Mouse (Mus musculus) gastrocnemius, adult 2 months (tissue): Measurements from ENCODE around the gene Chrd. TPM values are rescaled to one million over a fixed set of nuclear protein-coding genes. Genes with fewer than 3 reads are reported as not detected.
A peak's percentile ranks its signal among the peaks of the same experiment; 100 is the strongest.

Source experiments
- DNase-seq: peaks from one replicate; pipeline ENCODE4 v3.0.0; 2022
- H3K27ac ChIP-seq: fragments of 200-600 bp; 2 replicates; pipeline ENCODE4 v1.8.1; 2022; ENCODE audit warnings: mild to moderate bottlenecking
- H3K4me3 ChIP-seq: fragments of 200-600 bp; 2 replicates; pipeline ENCODE4 v1.8.1; 2022; ENCODE audit warnings: mild to moderate bottlenecking, moderate library complexity
- CTCF ChIP-seq: fragments of 200-600 bp; IDR thresholded peaks from 2 replicates; pipeline ENCODE4 v1.8.1; 2022; ENCODE audit warnings: antibody characterized with exemption, mild to moderate bottlenecking, moderate library complexity
- intact Hi-C: fragments of 180-260 bp; cut with DNase I; formaldehyde crosslinking; loops from one replicate; pipeline ENCODE4 v1.15.1; 2025
- total RNA-seq, 2 experiments: library from RNA; stranded (reverse); gene quantifications; 2 replicates each; pipeline ENCODE4 v1.2.3; 2021

The Chrd gene
- total RNA-seq, 2 experiments from 2014 or later: 2.9 to 3.6 TPM

- no peak overlapping the region for H3K4me3 ChIP-seq
- TF ChIP-seq CTCF: peak; percentile 63
- intact Hi-C loops: no loop called here
- peak; percentile 65 for DNase-seq
- H3K27ac ChIP-seq: no peak overlapping the region
Measured at GRCm38 (mm10) chr16:20702522-20702893, 30.4 kb upstream of the Chrd start.

GRCm38 (mm10) chr16:20703071-20703470, 29.9 kb upstream of the Chrd start:
- Histone ChIP-seq H3K27ac (no peak overlapping the region), H3K4me3 (no peak overlapping the region)
- TF ChIP-seq CTCF: no peak
- no peak for DNase-seq
- intact Hi-C loops: no loop called here

DNA sequence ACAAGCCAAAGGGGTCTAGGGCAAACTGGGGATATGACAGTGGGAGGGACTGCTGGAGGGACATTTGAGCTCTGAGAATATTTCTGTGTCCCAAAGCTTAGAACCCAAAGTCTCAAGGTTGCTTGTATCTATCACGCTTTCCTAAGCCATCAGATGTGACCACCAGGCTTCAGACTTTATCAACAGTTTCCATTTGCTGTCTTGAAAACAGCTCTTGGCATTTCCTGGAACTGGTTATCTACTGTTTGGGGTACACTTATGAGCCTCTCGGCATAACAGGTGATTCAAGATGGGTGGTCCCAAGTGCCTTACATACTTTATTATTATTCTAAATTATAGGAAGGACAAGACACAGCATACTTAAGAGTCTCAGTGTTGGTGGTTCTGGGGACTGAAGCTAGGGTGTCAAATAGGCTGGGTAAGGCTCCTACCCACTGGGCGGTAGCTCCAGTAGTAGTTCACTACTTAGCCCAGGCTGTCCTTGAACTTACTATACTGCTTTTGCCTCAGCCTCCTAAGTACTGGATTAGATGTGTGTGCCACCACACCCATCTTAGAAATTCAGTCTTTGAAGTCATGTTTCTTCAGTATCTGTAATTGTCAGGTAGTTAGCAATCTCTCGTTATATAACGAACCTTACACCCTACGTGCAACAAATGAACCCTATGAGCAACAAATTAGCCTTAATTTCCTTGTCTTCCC, 29.1 kb upstream of the Chrd start:
- intact Hi-C loops: no loop called here
- no peak overlapping the region for H3K4me3 ChIP-seq
- no peak for DNase-seq
- H3K27ac ChIP-seq: no peak overlapping the region
- TF ChIP-seq CTCF: no peak

DNA sequence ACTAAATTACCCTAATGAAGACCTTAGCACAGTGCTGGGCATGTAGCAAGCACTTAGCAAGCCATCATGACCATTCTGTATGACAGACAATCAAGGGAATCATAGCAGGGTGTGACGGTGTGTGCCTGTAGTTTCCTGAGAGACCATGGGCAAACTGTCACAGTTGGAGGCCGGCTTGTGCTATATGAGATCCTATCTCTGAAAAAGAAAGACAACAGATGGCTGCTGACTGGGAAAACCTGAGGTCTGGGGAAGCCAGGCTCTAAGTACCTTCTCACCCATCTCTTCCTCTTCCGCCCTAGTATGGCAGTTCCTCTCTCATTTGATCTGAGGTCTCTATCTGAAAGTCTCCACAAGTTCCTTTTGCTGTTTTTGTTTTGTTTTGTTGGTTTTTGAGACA, 27.1 kb upstream of the Chrd start:
- DNase-seq: no peak
- intact Hi-C loops: no loop called here
- no peak for TF ChIP-seq CTCF
- no peak overlapping the region for H3K27ac ChIP-seq
- no peak overlapping the region for H3K4me3 ChIP-seq

DNA sequence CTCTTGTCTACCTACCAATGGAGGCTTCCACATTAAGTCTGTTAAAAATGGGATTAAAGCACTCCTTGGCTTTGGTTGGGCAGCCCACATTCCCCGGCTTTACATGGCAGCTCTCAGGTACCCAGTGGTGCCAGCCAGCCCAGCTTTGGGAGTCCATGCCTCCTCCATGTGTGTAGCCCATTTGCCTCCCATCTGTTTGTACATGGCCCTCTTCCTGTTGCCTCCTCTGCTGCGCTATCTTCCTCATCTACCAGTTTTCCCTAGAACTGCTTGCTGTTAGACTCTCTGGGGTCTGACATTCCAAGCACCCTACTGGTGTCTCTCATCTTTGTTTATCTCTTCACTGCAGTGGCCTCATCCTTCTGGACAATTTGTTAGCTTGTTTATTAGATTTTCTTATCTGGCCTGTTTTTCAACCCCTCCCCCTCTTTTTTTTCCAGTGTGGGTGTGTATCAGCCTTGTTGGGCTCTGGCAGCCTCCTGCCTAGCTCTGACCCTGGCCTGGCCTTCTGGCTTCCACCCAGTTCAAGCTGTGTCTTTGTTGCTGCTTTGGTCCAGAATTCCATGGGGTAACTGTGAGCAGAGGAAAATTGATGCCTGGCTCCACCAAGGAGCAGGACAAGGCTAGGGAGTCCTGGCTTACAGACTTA, 26.4 kb upstream of the Chrd start:
- Histone ChIP-seq H3K4me3 (no peak overlapping the region), H3K27ac (peak overlapping the region; percentile 31; the same call in 1 of the 2 replicates)
- intact Hi-C loops: no loop called here
- no peak for TF ChIP-seq CTCF
- DNase-seq: peak; percentile 49

- intact Hi-C loops: no loop called here
- Histone ChIP-seq H3K27ac (no peak overlapping the region), H3K4me3 (no peak overlapping the region)
- TF ChIP-seq CTCF: no peak
- DNase-seq: no peak
Measured at GRCm38 (mm10) chr16:20708220-20708938, 24.5 kb upstream of the Chrd start.

DNA sequence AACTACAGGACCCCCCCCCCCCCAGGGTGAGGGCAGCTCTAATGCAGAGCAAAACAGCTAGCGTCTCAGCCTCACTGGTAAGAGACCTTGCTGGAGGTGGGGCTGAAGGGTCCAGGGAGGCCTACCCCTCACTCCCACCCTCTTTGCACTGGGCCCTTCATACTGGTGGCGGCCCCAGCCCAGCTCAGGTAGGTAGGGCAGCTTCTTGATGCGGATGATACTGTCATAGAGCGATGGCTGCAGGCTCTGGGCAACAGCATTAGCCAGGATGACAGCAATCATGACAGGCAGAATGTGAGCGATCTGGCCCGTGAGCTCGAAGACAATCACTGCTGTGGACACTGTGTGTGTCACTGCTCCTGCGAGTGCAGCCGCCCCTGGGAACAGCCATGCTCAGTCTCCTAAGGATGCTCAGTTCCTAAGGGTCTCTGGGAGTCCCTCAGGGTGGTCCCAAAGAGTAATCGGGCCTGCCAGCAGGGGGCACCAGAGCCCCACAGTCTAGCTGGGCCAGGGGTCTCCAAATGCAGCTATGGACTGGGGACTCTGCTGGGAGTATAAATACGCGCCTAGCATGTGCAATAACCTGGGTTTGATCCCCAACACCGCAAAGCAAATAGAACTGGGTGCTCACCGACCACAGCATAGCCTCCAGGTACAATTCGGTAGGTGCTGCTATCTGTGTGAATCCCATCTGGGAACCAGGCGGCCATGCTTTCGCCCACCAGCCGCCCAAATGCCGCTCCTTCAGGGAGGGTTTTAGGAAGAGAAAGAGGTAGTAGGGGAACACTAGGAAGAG, 23.8 kb upstream of the Chrd start:
- peak; percentile 76 for TF ChIP-seq CTCF
- intact Hi-C loops: no loop called here
- DNase-seq: peak; percentile 41
- H3K4me3 ChIP-seq: no peak overlapping the region
- H3K27ac ChIP-seq: no peak overlapping the region

- H3K27ac ChIP-seq: no peak overlapping the region
- intact Hi-C loops: no loop called here
- DNase-seq: no peak
- H3K4me3 ChIP-seq: no peak overlapping the region
- no peak for TF ChIP-seq CTCF
Measured at GRCm38 (mm10) chr16:20710370-20710769, 22.6 kb upstream of the Chrd start.

GRCm38 (mm10) chr16:20710810-20711209, 22.1 kb upstream of the Chrd start:
- Histone ChIP-seq H3K27ac (no peak overlapping the region), H3K4me3 (no peak overlapping the region)
- intact Hi-C loops: no loop called here
- no peak for DNase-seq
- TF ChIP-seq CTCF: peak; percentile 15; the same call in 1 of the 2 replicates

GRCm38 (mm10) chr16:20712190-20712589, 20.7 kb upstream of the Chrd start:
- no peak overlapping the region for H3K27ac ChIP-seq
- H3K4me3 ChIP-seq: no peak overlapping the region
- DNase-seq: no peak
- TF ChIP-seq CTCF: no peak
- intact Hi-C loops: no loop called here

GRCm38 (mm10) chr16:20712889-20713288, 20.0 kb upstream of the Chrd start:
- H3K4me3 ChIP-seq: no peak overlapping the region
- TF ChIP-seq CTCF: no peak
- H3K27ac ChIP-seq: no peak overlapping the region
- intact Hi-C loops: no loop called here
- DNase-seq: no peak

GRCm38 (mm10) chr16:20714307-20715080, 18.4 kb upstream of the Chrd start:
- no peak overlapping the region for H3K4me3 ChIP-seq
- no peak for TF ChIP-seq CTCF
- DNase-seq: no peak
- 0 out of 2 replicates have a peak overlapping the region, but pooled peaks have one; percentile 93 for H3K27ac ChIP-seq
- intact Hi-C loops: no loop called here
